7 mouse cellular contexts compared by ENCODE assay signal in genomic region chr11:100959464-100959810, GRCm38 (mm10). TPM values are rescaled to one million over a fixed set of nuclear protein-coding genes. Genes with fewer than 3 reads are reported as not detected.
DNase-seq lines count a peak whose midpoint lies in the region; ATAC-seq lines count a peak whose summit lies in the region.

No protein-coding gene starts in this region.

- peaks cover 32% of the 10 kb centered on the region for H3K4me1 ChIP-seq in embryonic facial prominence, embryonic 14.5 days (ENCODE audit: control insufficient read depth, insufficient read depth, low read length)

- peak overlapping the region; percentile 42; the same call in 1 of the 2 replicates for H3K9ac ChIP-seq in embryonic facial prominence, embryonic 14.5 days (ENCODE audit: low read depth, low read length)

- peaks cover 37% of the 10 kb centered on the region for H3K36me3 ChIP-seq in embryonic facial prominence, embryonic 14.5 days (ENCODE audit: control insufficient read depth, insufficient read depth, low read length)

- peak; percentile 85 for DNase-seq in ES-CJ7 (ENCODE audit: low read depth, low spot score)
- peak; percentile 78 for DNase-seq in adrenal gland, postnatal 10 days
- DNase-seq in embryonic facial prominence, embryonic 14.5 days (ENCODE audit: low spot score) = peak; percentile 86
- DNase-seq in heart, postnatal 36 days = peak; percentile 78 to 82
- peak; percentile 46 to 77 for DNase-seq in layer of hippocampus, postnatal 25 days (ENCODE audit: extremely low spot score in 1 of 2, low spot score in 1 of 2)
- peak; percentile 89 for DNase-seq in lung, postnatal 36 days
- peak; percentile 43 for DNase-seq in spleen, adult 12 weeks (ENCODE audit: low spot score)

- 5% methylated on average over 14 of the region's 14 CpGs for WGBS in embryonic facial prominence, embryonic 14.5 days

- peak overlapping the region; percentile 36 for H3K4me2 ChIP-seq in embryonic facial prominence, embryonic 14.5 days (ENCODE audit: low read depth, low read length)

- ATAC-seq in embryonic facial prominence, embryonic 14.5 days (ENCODE audit: low read depth) = no peak

- no peak overlapping the region for H3K27ac ChIP-seq in embryonic facial prominence, embryonic 14.5 days (replicated peaks; ENCODE audit: low read depth, low read length)

- H3K9me3 ChIP-seq in embryonic facial prominence, embryonic 14.5 days (ENCODE audit: control insufficient read depth, low read length) = no peaks in the 10 kb centered on the region

- intact Hi-C loops in heart, postnatal 36 days (cut with DNase I) = loop anchor here (5.0 kb wide), 3 partner anchors 197 to 387 kb away; partner anchors contain the start of genes Cnp and Hcrt

- H3K4me3 ChIP-seq in embryonic facial prominence, embryonic 14.5 days (ENCODE audit: low read depth, low read length) = peak overlapping the region; percentile 23

- peaks cover 21% of the 10 kb centered on the region for H3K27me3 ChIP-seq in embryonic facial prominence, embryonic 14.5 days (replicated peaks; ENCODE audit: control insufficient read depth, insufficient read depth, low read length)

RNA-seq across cellular contexts. Expression of gene Cavin1, which starts 11.2 kb away (rescaled TPM):
- total RNA-seq in adrenal gland, postnatal 10 days (2021) = 100 to 1,000 TPM; 327 to 368 TPM
- 145 and 160 TPM in 2 replicates for polyA plus RNA-seq in embryonic facial prominence, embryonic 14.5 days (2014; fragmentation: Nextera tagmentation; extraction: Ambion mirVana)
- 100 to 1,000 TPM; 239 to 258 TPM for total RNA-seq in heart, postnatal 36 days (2021)
- 10 to 100 TPM; 14.2 to 15.8 TPM for total RNA-seq in layer of hippocampus, postnatal 25 days (2021)

RNA-seq across cellular contexts. Expression of gene Stat3, which starts 20.1 kb away (rescaled TPM):
- total RNA-seq in adrenal gland, postnatal 10 days (2021) = 10 to 100 TPM; 68.2 to 75.6 TPM
- 71.4 and 82.9 TPM in 2 replicates for polyA plus RNA-seq in embryonic facial prominence, embryonic 14.5 days (2014; fragmentation: Nextera tagmentation; extraction: Ambion mirVana)
- total RNA-seq in heart, postnatal 36 days (2021) = 10 to 100 TPM; 93.5 to 93.9 TPM
- total RNA-seq in layer of hippocampus, postnatal 25 days (2021) = 10 to 100 TPM; 32.9 to 34.4 TPM

RNA-seq across cellular contexts. Expression of gene Atp6v0a1, which starts 49.8 kb away (rescaled TPM):
- total RNA-seq in adrenal gland, postnatal 10 days (2021) = 10 to 100 TPM; 93.4 to 95.8 TPM
- polyA plus RNA-seq in embryonic facial prominence, embryonic 14.5 days (2014; fragmentation: Nextera tagmentation; extraction: Ambion mirVana) = 35.0 and 37.9 TPM in 2 replicates
- 10 to 100 TPM; 76.8 to 88.5 TPM for total RNA-seq in heart, postnatal 36 days (2021)
- total RNA-seq in layer of hippocampus, postnatal 25 days (2021) = 100 to 1,000 TPM; 446 to 454 TPM

Comparison
In these comparisons a context has a peak if more than half of its experiments do, and no peak if none do; other contexts are left out.
1. RNA of gene Cavin1, which starts 11.2 kb away (total RNA-seq): 327 to 368 TPM in adrenal gland, postnatal 10 days and 239 to 258 TPM in heart, postnatal 36 days; 14.2 to 15.8 TPM in layer of hippocampus, postnatal 25 days; every median in the first group is over 10 times any median in the second.
2. RNA of gene Atp6v0a1, which starts 49.8 kb away (total RNA-seq): 446 to 454 TPM in layer of hippocampus, postnatal 25 days; 93.4 to 95.8 TPM in adrenal gland, postnatal 10 days and 76.8 to 88.5 TPM in heart, postnatal 36 days; every median in the first group is over 4 times any median in the second.
3. Peak in every context shown above with its lines, with median percentiles within 50 percentile points of each other: DNase-seq.